ENCODE assay signal across 9 mouse cellular contexts in genomic region chr1:136946806-136947393, GRCm38 (mm10). TPM values are rescaled to one million over a fixed set of nuclear protein-coding genes. Genes with fewer than 3 reads are reported as not detected.
A peak's percentile ranks its signal among the peaks of the same experiment; 100 is the strongest.
DNase-seq lines count a peak whose midpoint lies in the region; ATAC-seq and TF ChIP-seq lines count a peak whose summit lies in the region.
"Had no signal": no experiment of that assay in that cellular context is flagged by ENCODE, and none has a peak within 500 bp of the region (broad histone marks: within the 10 kb centered on the region; RNA-seq: fewer than 3 reads in every experiment).

No protein-coding gene starts in this region.

- H3K9me3 ChIP-seq in hindbrain, embryonic 12.5 days (replicated peaks): no peaks in the 10 kb centered on the region
- no peaks in the 10 kb centered on the region for H3K9me3 ChIP-seq in hindbrain, embryonic 14.5 days (ENCODE audit: control insufficient read depth, low read length)
- no peaks in the 10 kb centered on the region for H3K9me3 ChIP-seq in intestine, embryonic 14.5 days (ENCODE audit: control insufficient read depth, low read length)
- H3K9me3 ChIP-seq in midbrain, embryonic 15.5 days: no peaks in the 10 kb centered on the region

- no peaks in the 10 kb centered on the region for H3K36me3 ChIP-seq in hindbrain, embryonic 12.5 days
- no peaks in the 10 kb centered on the region for H3K36me3 ChIP-seq in hindbrain, embryonic 14.5 days (replicated peaks; ENCODE audit: control insufficient read depth, insufficient read depth)
- H3K36me3 ChIP-seq in intestine, embryonic 14.5 days (ENCODE audit: control insufficient read depth, insufficient read depth, low read length): no peaks in the 10 kb centered on the region
- no peaks in the 10 kb centered on the region for H3K36me3 ChIP-seq in midbrain, embryonic 15.5 days (replicated peaks)

- H3K9ac ChIP-seq in hindbrain, embryonic 12.5 days: no peak overlapping the region
- no peak overlapping the region for H3K9ac ChIP-seq in hindbrain, embryonic 14.5 days
- peak overlapping the region; percentile 47 for H3K9ac ChIP-seq in intestine, embryonic 14.5 days (ENCODE audit: low read length)
- no peak overlapping the region for H3K9ac ChIP-seq in midbrain, embryonic 15.5 days

- H3K4me3 ChIP-seq in hindbrain, embryonic 12.5 days: no peak overlapping the region; the same call in 1 of the 2 replicates
- H3K4me3 ChIP-seq in hindbrain, embryonic 14.5 days (replicated peaks; ENCODE audit: low read length): no peak overlapping the region
- H3K4me3 ChIP-seq in intestine, embryonic 14.5 days (ENCODE audit: low read depth, low read length): peak overlapping the region; percentile 43
- peak overlapping the region; percentile 11 for H3K4me3 ChIP-seq in midbrain, embryonic 15.5 days
- no peak overlapping the region for H3K4me3 ChIP-seq in left cerebral cortex, adult 2 months

- ATAC-seq in hindbrain, embryonic 12.5 days (ENCODE audit: low FRiP score): no peak
- no peak for ATAC-seq in hindbrain, embryonic 14.5 days (ENCODE audit: low FRiP score)
- ATAC-seq in intestine, embryonic 14.5 days (replicated peaks; ENCODE audit: low FRiP score, low TSS enrichment, low read depth): no peak
- ATAC-seq in midbrain, embryonic 15.5 days (replicated peaks): no peak

- TF ChIP-seq CTCF in left cerebral cortex, adult 2 months (IDR thresholded peaks at IDR 0.05): no peak

- peaks cover 22% of the 10 kb centered on the region for H3K4me1 ChIP-seq in hindbrain, embryonic 12.5 days
- H3K4me1 ChIP-seq in hindbrain, embryonic 14.5 days (replicated peaks; ENCODE audit: control insufficient read depth, insufficient read depth, low read length): peaks cover 8% of the 10 kb centered on the region; the same call in 1 of the 2 replicates
- peaks cover 3% of the 10 kb centered on the region; the same call in 1 of the 2 replicates for H3K4me1 ChIP-seq in intestine, embryonic 14.5 days (replicated peaks; ENCODE audit: control insufficient read depth, insufficient read depth, low read length)
- peaks cover 26% of the 10 kb centered on the region for H3K4me1 ChIP-seq in midbrain, embryonic 15.5 days

- H3K27ac ChIP-seq in hindbrain, embryonic 12.5 days: no peak overlapping the region
- H3K27ac ChIP-seq in hindbrain, embryonic 14.5 days: no peak overlapping the region
- peak overlapping the region; percentile 22; the same call in 1 of the 2 replicates for H3K27ac ChIP-seq in intestine, embryonic 14.5 days (ENCODE audit: low read depth)
- H3K27ac ChIP-seq in midbrain, embryonic 15.5 days: no peak overlapping the region
- no peak overlapping the region for H3K27ac ChIP-seq in left cerebral cortex, adult 2 months

- intact Hi-C loops in left cerebral cortex, adult 2 months (cut with DNase I): loop anchor here (5.0 to 10.0 kb wide), 2 partner anchors 392 to 1895 kb away; no protein-coding TSS in a partner anchor

- DNase-seq in hindbrain, embryonic 14.5 days (ENCODE audit: low spot score): no peak
- peak; percentile 38 for DNase-seq in embryo, embryonic 10 days (ENCODE audit: low spot score)
- peak; percentile 76 for DNase-seq in intestine, embryonic 14.5 days (ENCODE audit: low spot score)
- DNase-seq in left cerebral cortex, adult 2 months (ENCODE audit: extremely low spot score in 1 of 2, low spot score in 2 of 2): no peak
- no peak for DNase-seq in cerebellum, adult 11-12 months
- no peak for DNase-seq in cerebellum, postnatal 14 days
- DNase-seq: lung, postnatal 14 days had no signal

- under 1% methylated on average over 18 of the region's 18 CpGs for WGBS in hindbrain, embryonic 12.5 days
- 1% methylated on average over 18 of the region's 18 CpGs for WGBS in hindbrain, embryonic 14.5 days
- 2% methylated on average over 18 of the region's 18 CpGs for whole genome bisulfite sequencing in intestine, embryonic 14.5 days
- under 1% methylated on average over 18 of the region's 18 CpGs for WGBS in midbrain, embryonic 15.5 days

- H3K27me3 ChIP-seq in hindbrain, embryonic 12.5 days: peaks cover 87% of the 10 kb centered on the region
- peaks cover 93% of the 10 kb centered on the region for H3K27me3 ChIP-seq in hindbrain, embryonic 14.5 days (ENCODE audit: control insufficient read depth, insufficient read depth, low read length)
- H3K27me3 ChIP-seq in intestine, embryonic 14.5 days (replicated peaks; ENCODE audit: control insufficient read depth, insufficient read depth, low read length): peaks cover 73% of the 10 kb centered on the region
- peaks cover 79% of the 10 kb centered on the region for H3K27me3 ChIP-seq in midbrain, embryonic 15.5 days (replicated peaks)

- H3K4me2 ChIP-seq in hindbrain, embryonic 12.5 days (replicated peaks): peak overlapping the region; percentile 14; the same call in 1 of the 2 replicates
- H3K4me2 ChIP-seq in hindbrain, embryonic 14.5 days (replicated peaks): no peak overlapping the region
- H3K4me2 ChIP-seq in intestine, embryonic 14.5 days (ENCODE audit: low read length): peak overlapping the region; percentile 73
- peak overlapping the region; percentile 82; the same call in 1 of the 2 replicates for H3K4me2 ChIP-seq in midbrain, embryonic 15.5 days

RNA-seq across cellular contexts. Expression of gene Nr5a2, which starts 13.3 kb away (rescaled TPM):
- polyA plus RNA-seq in hindbrain, embryonic 12.5 days (2016; fragmentation: Nextera tagmentation; extraction: Ambion mirVana): 0.43 and 0.72 TPM in 2 replicates
- polyA plus RNA-seq in hindbrain, embryonic 14.5 days (2014; fragmentation: Nextera tagmentation; extraction: Ambion mirVana): 1.0 and 1.3 TPM in 2 replicates
- 7.3 and 10.0 TPM in 2 replicates for polyA plus RNA-seq in intestine, embryonic 14.5 days (2014; fragmentation: Nextera tagmentation; extraction: Ambion mirVana)
- polyA plus RNA-seq in midbrain, embryonic 15.5 days (2015; fragmentation: Nextera tagmentation; extraction: Ambion mirVana): 1.1 and 1.5 TPM in 2 replicates
- not detected for total RNA-seq in left cerebral cortex, adult 2 months (2021)

Comparison
In these comparisons a context has a peak if more than half of its experiments do, and no peak if none do; other contexts are left out.
1. H3K4me3 ChIP-seq: peak in intestine, embryonic 14.5 days (single experiment) and midbrain, embryonic 15.5 days (single experiment); none in hindbrain, embryonic 12.5 days (single experiment), hindbrain, embryonic 14.5 days (single experiment) and left cerebral cortex, adult 2 months (single experiment).
2. DNase-seq: peak in embryo, embryonic 10 days (single experiment) and intestine, embryonic 14.5 days (single experiment); none in hindbrain, embryonic 14.5 days (single experiment), left cerebral cortex, adult 2 months (0 of 2), cerebellum, adult 11-12 months (single experiment) and cerebellum, postnatal 14 days (0 of 2).